Mouse (Mus musculus) testis, adult 10 weeks (tissue): ENCODE results near the gene Dusp23. TPM values are rescaled to one million over a fixed set of nuclear protein-coding genes. Genes with fewer than 3 reads are reported as not detected.

Experiments used
- polyA plus RNA-seq: library from polyadenylated mRNA; stranded (reverse); fragments of 350-450 nt; fragmentation: Illumina TruSeq; extraction: RNeasy Lipid Tissue Mini Kit (QIAGEN cat#74804); gene quantifications from one replicate; pipeline ENCODE4 v1.2.3, GENCODE M21; 2014; ENCODE audit warnings: low read depth, low replicate concordance

Gene Dusp23
- polyA plus RNA-seq, result 1.2 TPM

GRCm38 (mm10) chr1:172632451-172633326 is at the start of gene Dusp23:
Dusp23 (minus strand) TSS chr1:172632962.

GRCm38 (mm10) chr1:172602326-172602725 is 30.4 kb downstream of the Dusp23 start, which contains the start of gene Fcrl6:
Fcrl6 (minus strand) TSS chr1:172602551.

GRCm38 (mm10) chr1:172590385-172590784 is 42.4 kb downstream of the Dusp23 start, which contains the start of gene Slamf8:
Slamf8 (minus strand) TSS chr1:172590568.

Other genes starting within 250 kb of the Dusp23 start
- gene Slamf9, start 157.6 kb downstream of the Dusp23 start, polyA plus RNA-seq, result 5.3 TPM
- gene Igsf9, start 151.2 kb downstream of the Dusp23 start, polyA plus RNA-seq, result 1.2 TPM
- 1.6 TPM for gene Tagln2, start 132.9 kb downstream of the Dusp23 start, polyA plus RNA-seq
- 213 TPM for gene Cfap45, start 112.2 kb downstream of the Dusp23 start, polyA plus RNA-seq
- gene Vsig8, start 77.0 kb downstream of the Dusp23 start, polyA plus RNA-seq, result 0.11 TPM
- not detected for gene Slamf8, start 42.4 kb downstream of the Dusp23 start, polyA plus RNA-seq
- gene Fcrl6, start 30.4 kb downstream of the Dusp23 start, polyA plus RNA-seq, result not detected
- gene Crp, start 65.1 kb upstream of the Dusp23 start, polyA plus RNA-seq, result 1.0 TPM